Mouse (Mus musculus) adrenal gland, postnatal 25 days (tissue): ENCODE data around the gene Slc39a13. TPM values are rescaled to one million over a fixed set of nuclear protein-coding genes. Genes with fewer than 3 reads are reported as not detected.
"Not testable (repeated sequence)": the region's sequence is repeated elsewhere in the genome, so short reads cannot be mapped to it uniquely, and the experiment has no call there.

ENCODE experiments used
- DNase-seq: peaks from one replicate; pipeline ENCODE4 v3.0.0; 2021; ENCODE audit warnings: mixed read lengths
- long read RNA-seq: library from polyadenylated mRNA; stranded (forward); transcript quantifications from one replicate; pipeline ENCODE4 v2.0.0, GENCODE M21; 2021
- total RNA-seq: library from RNA; stranded (reverse); gene quantifications from 2 replicates; pipeline ENCODE4 v1.2.3, GENCODE M21; 2021

Slc39a13 gene
- 31.2 and 32.7 TPM in 2 replicates for total RNA-seq
- long read RNA-seq, transcript Slc39a13-201 (10 exons, 2,469 nt), result major isoform, 10 of 30 reads
- long read RNA-seq, partial matches to known transcripts, result 4 of 30 reads
- long read RNA-seq, other reads (novel, unspliced or antisense), result 12 of 30 reads

DNA sequence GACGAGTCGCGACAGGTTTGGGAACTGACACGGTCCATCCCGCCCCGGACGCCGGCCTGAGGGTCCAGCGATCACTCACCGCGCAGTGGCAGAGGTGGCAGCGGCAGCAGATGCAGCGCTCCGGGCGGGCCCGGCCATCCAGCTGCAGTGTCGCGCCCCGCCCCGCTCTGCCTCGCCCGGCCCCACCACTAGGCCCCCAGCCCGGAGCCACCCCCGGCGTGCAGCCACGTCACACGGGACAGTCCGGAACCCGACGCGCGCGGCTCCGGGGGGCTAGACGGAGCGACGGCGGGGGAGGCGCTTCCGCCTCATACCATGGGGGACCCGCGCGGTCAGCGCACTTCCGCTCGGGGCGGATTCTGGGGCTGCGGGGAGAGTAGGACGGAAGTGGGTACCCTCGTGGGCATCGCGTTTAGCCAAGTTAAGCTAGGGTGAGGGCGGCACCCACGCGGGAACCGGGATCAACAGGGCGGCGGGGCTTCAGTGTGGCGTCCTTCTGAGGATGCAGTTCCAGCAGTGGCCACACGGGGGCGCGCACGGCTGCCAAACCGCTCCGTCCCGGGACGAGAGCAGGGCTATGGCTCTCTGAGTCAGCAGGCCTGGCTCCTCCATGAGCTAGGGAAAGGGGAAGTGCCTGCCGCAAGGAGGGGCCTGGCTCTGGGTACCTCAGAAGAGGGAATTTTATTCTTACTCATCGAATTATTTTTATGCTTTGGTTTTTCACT is at the start of gene Slc39a13:
Gene Slc39a13 (minus strand): TSS at position 342 of the 725 bp plus-strand sequence.
- DNase-seq, result peak; percentile 95

- DNase-seq, result no peak
Measured at GRCm38 (mm10) chr2:91119551-91119950, 49.3 kb upstream of the Slc39a13 start.

DNA sequence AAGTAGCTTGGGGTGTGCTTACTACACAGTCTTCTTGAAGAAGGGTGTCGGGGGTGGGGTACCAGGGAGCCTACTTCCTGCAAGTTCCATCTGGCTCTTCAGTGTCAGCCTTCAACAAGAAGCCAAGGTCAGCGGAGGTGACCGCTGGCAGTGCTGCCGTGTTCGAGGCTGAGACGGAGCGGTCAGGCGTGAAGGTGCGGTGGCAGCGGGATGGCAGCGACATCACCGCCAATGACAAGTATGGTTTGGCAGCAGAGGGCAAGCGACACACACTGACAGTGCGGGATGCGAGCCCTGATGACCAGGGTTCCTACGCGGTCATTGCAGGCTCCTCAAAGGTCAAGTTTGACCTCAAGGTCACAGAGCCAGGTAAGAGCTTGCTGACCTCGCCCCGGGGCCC is 48.8 kb upstream of the Slc39a13 start:
- no peak for DNase-seq

GRCm38 (mm10) chr2:91118647-91119046 is 48.4 kb upstream of the Slc39a13 start:
- DNase-seq, result no peak

DNA sequence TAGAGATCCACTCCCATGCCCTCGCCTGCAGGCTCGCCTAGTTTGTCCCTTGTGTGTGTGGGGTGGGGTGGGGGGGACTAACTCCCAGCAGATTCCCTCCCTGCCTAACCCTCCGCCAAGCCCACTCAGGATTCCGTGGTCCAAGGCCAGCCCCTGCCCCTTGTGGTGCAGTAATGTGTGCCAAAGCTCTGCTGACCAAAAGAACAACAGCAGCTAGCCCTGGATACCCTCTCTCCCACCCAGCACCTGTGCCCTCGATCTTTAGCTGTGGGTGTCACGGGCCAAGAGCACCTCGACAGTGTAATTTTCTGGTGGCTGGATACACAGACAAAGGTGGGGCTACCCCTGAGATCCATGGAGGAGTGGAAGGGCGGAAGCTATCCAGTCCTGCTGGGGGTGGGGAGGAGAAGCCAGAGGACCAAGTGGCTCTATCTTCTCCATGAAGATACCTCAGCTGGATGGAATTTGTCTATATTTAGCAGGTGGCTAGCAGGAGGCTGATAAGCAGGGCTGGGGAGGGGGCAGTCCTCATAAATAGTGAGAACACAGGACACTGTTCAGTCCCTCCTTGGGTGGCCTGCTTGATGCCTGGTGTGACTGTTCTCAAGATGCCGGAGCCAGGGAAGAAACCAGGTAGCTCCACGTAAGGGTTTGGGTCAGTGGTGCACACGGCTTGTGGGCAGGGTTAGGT is 47.5 kb upstream of the Slc39a13 start, which contains the start of gene Mybpc3:
Gene Mybpc3 (plus strand): TSS at position 560 of the 691 bp plus-strand sequence.
- no peak for DNase-seq

- DNase-seq, result no peak
Measured at GRCm38 (mm10) chr2:91116842-91117241, 46.6 kb upstream of the Slc39a13 start.

GRCm38 (mm10) chr2:91115578-91115970 is 45.4 kb upstream of the Slc39a13 start:
- DNase-seq, result no peak

DNA sequence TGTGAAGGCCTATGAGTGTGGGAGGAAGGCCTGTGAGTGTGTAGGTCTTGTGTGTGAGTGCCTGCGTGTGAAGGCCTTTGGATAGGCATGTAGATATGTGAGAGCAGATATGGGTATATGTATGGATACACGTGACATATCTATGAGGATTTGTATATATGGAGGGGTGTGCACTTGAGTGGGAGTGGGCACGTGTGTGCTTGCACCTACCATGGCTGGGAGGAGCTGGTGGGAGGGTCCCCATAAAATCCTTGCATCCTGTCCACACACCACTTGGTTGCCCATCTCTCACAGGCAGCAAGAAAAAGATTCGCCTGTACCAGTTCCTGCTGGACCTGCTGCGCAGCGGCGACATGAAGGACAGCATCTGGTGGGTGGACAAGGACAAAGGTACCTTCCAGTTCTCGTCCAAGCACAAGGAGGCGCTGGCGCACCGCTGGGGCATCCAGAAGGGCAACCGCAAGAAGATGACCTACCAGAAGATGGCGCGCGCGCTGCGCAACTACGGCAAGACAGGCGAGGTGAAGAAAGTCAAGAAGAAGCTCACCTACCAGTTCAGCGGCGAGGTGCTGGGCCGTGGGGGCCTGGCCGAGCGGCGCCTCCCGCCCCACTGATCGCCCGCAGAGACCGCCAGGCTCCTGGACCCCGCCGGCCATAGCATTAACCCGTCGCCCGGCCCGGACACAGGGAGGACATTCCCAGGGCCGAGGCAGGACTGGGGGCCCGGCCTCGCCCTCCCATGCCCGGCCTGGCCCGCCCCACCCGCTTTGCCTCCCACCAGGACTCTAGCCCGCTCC is 44.8 kb upstream of the Slc39a13 start:
- DNase-seq, result peak; percentile 98

DNA sequence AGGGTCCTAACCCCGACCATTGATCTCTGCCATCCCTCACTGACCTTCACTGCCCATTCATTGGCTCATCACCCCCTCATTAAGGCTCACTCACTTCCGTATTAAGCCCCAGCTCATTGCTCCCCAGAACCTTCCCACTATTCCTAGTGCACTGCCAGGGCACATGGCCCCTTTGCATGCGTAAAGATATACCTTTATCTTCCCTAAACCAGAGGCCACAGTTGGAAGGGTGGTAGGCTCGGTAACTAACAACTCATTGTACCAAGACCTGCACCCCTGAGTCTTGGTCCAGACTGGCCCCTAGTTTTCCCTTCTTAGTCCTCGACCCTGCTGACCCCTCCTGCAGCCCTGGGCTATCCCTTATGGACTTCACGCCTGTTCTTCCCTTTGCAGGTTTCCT is 43.6 kb upstream of the Slc39a13 start:
- no peak for DNase-seq

- DNase-seq, result no peak
Measured at GRCm38 (mm10) chr2:91113334-91113733, 43.1 kb upstream of the Slc39a13 start.

DNA sequence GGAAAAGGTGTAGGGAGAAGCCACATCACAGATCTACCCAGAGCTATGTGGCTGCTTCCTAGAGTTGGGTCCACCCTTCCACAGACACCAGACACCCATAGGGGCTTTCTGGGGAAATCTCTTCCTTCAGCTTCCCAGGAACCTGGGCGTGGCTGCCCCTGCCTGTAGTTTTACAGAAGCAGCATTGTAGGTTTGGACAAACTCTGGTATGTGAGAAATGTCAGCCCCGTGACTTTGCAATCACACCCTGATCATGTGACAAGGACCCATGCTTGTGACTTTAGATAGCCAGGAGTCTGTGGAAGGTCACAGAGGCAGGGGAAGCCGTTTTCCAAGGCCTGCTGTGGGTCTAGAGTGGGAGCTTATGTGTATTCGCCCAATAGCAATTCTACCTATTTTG is 42.3 kb upstream of the Slc39a13 start:
- DNase-seq, result no peak

GRCm38 (mm10) chr2:91111832-91112231 is 41.6 kb upstream of the Slc39a13 start:
- DNase-seq, result not testable (repeated sequence)

GRCm38 (mm10) chr2:91110429-91110828 is 40.2 kb upstream of the Slc39a13 start:
- DNase-seq, result no peak

GRCm38 (mm10) chr2:91109807-91110385 is 39.7 kb upstream of the Slc39a13 start:
- no peak for DNase-seq

DNA sequence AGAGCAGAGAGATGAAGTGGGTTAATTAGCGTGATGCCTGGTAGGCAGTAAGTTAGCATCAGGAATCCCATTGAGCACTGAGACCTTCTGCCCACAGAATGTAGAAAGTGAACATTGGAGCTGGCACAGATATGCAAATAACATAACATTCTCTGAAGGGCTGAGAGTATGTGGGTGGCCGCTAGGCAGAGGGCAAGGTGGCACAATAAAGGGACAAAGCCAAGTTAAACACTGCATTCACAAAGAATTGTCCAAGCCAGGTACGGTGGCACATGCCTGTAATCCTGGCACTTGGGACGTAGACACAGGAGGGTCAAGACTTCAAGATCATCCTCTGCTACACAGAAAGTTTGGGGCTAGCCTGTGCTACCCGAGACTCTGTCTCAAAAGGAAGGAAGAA is 39.0 kb upstream of the Slc39a13 start:
- no peak for DNase-seq

DNA sequence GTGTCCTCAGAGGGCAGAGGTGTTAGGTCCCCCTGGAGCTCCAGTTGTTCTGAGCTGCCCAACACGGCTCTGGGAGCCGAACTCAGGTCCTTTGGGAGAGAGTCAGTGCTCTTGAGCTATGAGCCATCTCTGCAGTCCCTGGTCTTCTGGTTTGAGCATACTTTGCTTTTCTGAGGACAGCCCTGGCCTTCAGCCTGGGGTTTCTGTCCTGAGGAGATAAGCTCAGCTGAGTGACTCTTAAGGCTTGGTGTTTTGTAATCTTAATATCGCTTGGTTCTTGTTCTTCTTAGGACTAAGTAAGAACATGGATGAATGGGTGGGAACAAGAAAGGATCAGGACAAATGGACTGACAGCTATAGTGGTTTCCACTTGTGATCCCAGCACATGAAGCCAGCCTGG is 37.9 kb upstream of the Slc39a13 start:
- DNase-seq, result no peak

- DNase-seq, result peak; percentile 95
Measured at GRCm38 (mm10) chr2:91101124-91101740, 31.0 kb upstream of the Slc39a13 start.

GRCm38 (mm10) chr2:91098156-91098555 is 27.9 kb upstream of the Slc39a13 start:
- DNase-seq, result no peak

- no peak for DNase-seq
Measured at GRCm38 (mm10) chr2:91097015-91097414, 26.8 kb upstream of the Slc39a13 start.

DNA sequence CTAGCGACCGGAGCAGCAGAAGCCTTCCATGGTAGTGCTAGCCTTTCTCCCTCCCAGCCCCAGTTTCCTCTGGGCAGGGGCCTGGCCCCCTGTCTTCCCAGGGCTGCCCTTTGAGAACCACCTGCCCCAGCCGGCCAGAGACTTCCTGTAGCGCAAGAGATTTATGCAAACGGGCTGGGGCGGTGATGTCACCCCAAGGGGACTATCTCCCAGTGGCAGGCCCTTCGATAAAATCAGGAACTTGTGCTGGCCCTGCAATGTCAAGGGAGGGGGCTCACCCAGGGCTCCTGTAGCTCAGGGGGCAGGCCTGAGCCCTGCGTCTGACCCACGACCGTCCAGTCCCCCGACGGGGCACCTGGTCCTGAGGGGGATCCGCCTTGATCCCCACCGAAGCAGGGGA is 26.3 kb upstream of the Slc39a13 start:
- DNase-seq, result no peak

GRCm38 (mm10) chr2:91090827-91091226 is 20.6 kb upstream of the Slc39a13 start:
- DNase-seq, result no peak

DNA sequence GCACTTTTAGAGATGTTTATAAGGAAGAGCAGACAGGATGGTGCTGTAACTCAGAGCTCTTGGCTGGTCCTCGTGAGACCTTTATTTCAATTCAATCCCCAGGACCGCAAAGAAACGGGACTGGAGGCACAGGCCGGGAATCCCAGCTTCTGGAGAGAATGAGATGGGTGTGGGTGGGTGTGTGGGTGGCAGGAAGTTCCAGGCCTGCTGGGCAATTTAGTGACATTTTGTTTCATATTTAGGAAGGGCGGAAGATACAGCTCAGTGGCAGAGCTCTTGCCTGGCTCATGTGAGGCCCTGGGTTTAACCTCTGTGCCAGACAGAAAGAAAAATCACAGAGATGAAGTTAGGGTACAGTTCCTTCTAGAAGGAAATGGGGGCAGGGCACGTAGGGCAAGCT is 20.0 kb upstream of the Slc39a13 start:
- DNase-seq, result no peak
